Mouse (Mus musculus) lung, adult 2 months (tissue): ENCODE results near the gene Zfp217.

ENCODE experiments used
- CTCF ChIP-seq: fragments of 200-500 bp; IDR thresholded peaks from 2 replicates; pipeline ENCODE4 v1.5.1; 2011; ENCODE audit warnings: mild to moderate bottlenecking, low read length, control low read depth; ENCODE audit not compliant: insufficient read depth
- POLR2A ChIP-seq: fragments of 200-500 bp; IDR thresholded peaks from 2 replicates; pipeline ENCODE4 v1.6.1; 2011; ENCODE audit warnings: low read depth, mild to moderate bottlenecking, control low read depth, low read length, borderline replicate concordance; ENCODE audit errors: extremely low read depth

GRCm38 (mm10) chr2:170122197-170122596 is 25.7 kb downstream of the Zfp217 start:
- TF ChIP-seq CTCF (no peak), POLR2A (no peak)
